Mouse (Mus musculus): ENCODE data around the gene Nmrk2. TPM values are rescaled to one million over a fixed set of nuclear protein-coding genes. Genes with fewer than 3 reads are reported as not detected.
"Not testable (repeated sequence)": the region's sequence is repeated elsewhere in the genome, so short reads cannot be mapped to it uniquely, and the experiment has no call there.

Nmrk2 gene
- polyA plus RNA-seq, 1 experiment from 2014 or later, result 0.22 TPM

DNA sequence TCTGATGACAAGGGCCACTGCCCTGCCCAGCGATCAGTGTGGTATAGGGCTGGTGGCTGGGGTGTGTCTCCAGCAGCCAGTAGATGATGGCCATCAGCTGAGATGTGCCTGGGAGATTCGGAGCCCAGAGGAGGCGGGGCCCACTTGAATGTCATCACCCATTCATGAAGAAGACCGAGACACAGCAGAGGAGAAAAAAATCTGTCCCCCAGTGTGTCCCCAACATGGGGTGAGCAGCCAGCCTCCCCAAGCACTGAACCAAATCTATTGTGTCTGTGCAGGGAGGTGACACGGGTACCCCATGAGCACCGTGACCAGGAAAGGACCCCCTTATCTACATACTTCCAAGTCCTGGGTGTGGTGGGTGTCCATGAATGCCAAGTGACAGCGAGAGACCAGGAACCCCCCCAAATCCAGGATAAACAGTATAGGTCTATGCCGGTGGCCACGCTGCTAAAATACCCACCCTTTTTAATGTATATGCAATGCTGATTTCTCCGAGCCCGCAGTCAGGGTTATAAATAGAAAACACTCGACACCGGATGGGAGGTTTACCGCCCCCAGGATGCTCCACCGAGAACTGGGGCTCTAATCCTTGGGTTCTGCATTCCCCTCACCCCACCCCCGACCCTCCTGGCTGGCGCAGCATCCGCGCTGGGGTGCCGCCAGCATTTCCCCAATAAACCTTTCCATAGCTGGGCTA lies 28.0 kb upstream of the Nmrk2 start:
- H3K9me3 ChIP-seq (ENCODE audit: control insufficient read depth, low read length), result no peaks in the 10 kb centered on the region
- H3K4me2 ChIP-seq (ENCODE audit: low read length), result 0 out of 2 replicates have a peak overlapping the region, but pooled peaks have one; percentile 26
- H3K27me3 ChIP-seq (replicated peaks; ENCODE audit: control insufficient read depth, insufficient read depth, low read length), result peaks cover 32% of the 10 kb centered on the region
- DNase-seq (ENCODE audit: low spot score) (no peak), ATAC-seq (replicated peaks; ENCODE audit: low FRiP score, low TSS enrichment, low read depth) (no peak)
- H3K4me1 ChIP-seq (replicated peaks; ENCODE audit: control insufficient read depth, insufficient read depth, low read length), result peaks cover 11% of the 10 kb centered on the region
- H3K27ac ChIP-seq (ENCODE audit: low read depth), result no peak overlapping the region
- 14% methylated on average over 20 of the region's 20 CpGs for WGBS
- no peaks in the 10 kb centered on the region for H3K36me3 ChIP-seq (ENCODE audit: control insufficient read depth, insufficient read depth, low read length)
- H3K9ac ChIP-seq (ENCODE audit: low read length), result no peak overlapping the region
- H3K4me3 ChIP-seq (ENCODE audit: low read depth, low read length), result peak overlapping the region; percentile 13

DNA sequence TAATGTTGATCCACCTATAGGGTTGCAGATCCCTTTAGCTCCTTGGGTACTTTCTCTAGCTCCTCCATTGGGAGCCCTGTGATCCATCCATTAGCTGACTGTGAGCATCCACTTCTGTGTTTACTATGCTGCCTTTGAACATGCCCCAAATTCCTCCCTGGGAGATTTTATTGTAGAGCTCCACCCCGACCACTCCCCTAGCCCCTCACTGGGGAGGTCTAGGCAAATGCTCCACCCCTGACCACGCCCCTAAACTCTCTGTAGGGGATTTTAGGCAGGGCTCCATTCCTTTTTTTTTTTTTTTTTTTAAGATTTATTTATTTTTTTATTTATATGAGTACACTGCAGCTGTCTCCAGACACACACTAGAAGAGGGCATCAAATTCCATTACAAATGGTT lies 21.9 kb upstream of the Nmrk2 start:
- DNase-seq (ENCODE audit: low spot score); H3K27ac ChIP-seq (ENCODE audit: low read depth); H3K4me3 ChIP-seq (ENCODE audit: low read depth, low read length); H3K9ac ChIP-seq (ENCODE audit: low read length); H3K36me3 ChIP-seq (ENCODE audit: control insufficient read depth, insufficient read depth, low read length); H3K9me3 ChIP-seq (ENCODE audit: control insufficient read depth, low read length); H3K4me2 ChIP-seq (ENCODE audit: low read length); ATAC-seq (replicated peaks; ENCODE audit: low FRiP score, low TSS enrichment, low read depth); H3K27me3 ChIP-seq (replicated peaks; ENCODE audit: control insufficient read depth, insufficient read depth, low read length); H3K4me1 ChIP-seq (replicated peaks; ENCODE audit: control insufficient read depth, insufficient read depth, low read length): not testable (repeated sequence)
- WGBS, result 42% methylated on average over 2 of the region's 2 CpGs

DNA sequence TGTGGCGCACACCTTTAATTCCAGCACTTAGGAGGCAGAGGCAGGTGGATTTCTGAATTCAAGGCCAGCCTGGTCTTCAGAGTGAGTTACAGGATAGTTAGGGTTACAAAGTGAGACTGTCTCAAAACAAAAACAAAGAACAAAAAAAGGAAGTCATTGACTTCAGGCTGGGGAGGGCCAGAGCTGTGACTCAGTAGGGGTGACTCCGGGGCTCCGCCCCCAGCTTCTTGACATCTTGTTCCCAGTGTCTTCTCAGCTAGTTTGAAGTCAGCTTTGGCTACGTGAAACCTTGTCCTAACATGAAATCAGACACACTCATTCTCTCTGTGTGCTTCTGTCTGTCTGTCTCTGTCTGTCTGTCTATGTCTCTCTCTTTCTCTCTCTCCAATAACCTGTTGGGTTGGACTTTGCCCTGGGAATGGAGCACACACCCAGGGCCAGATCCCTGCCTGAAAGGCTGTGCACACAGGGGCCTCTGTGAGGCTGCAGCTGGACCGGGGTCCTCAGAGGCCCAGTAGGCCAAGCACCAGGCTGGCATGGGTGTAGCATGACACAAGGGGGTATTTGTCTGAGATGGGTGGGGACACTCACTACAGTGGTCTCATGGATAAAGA lies 19.7 kb upstream of the Nmrk2 start:
- WGBS, result 80% methylated on average over 5 of the region's 5 CpGs
- H3K27ac ChIP-seq (ENCODE audit: low read depth), result no peak overlapping the region
- no peak overlapping the region for H3K4me3 ChIP-seq (ENCODE audit: low read depth, low read length)
- no peaks in the 10 kb centered on the region for H3K4me1 ChIP-seq (replicated peaks; ENCODE audit: control insufficient read depth, insufficient read depth, low read length)
- H3K9me3 ChIP-seq (ENCODE audit: control insufficient read depth, low read length), result no peaks in the 10 kb centered on the region
- H3K27me3 ChIP-seq (replicated peaks; ENCODE audit: control insufficient read depth, insufficient read depth, low read length), result no peaks in the 10 kb centered on the region
- no peak overlapping the region for H3K9ac ChIP-seq (ENCODE audit: low read length)
- no peak for DNase-seq (ENCODE audit: low spot score)
- peak; percentile 76 for ATAC-seq (replicated peaks; ENCODE audit: low FRiP score, low TSS enrichment, low read depth)
- H3K36me3 ChIP-seq (ENCODE audit: control insufficient read depth, insufficient read depth, low read length), result no peaks in the 10 kb centered on the region
- H3K4me2 ChIP-seq (ENCODE audit: low read length), result no peak overlapping the region

DNA sequence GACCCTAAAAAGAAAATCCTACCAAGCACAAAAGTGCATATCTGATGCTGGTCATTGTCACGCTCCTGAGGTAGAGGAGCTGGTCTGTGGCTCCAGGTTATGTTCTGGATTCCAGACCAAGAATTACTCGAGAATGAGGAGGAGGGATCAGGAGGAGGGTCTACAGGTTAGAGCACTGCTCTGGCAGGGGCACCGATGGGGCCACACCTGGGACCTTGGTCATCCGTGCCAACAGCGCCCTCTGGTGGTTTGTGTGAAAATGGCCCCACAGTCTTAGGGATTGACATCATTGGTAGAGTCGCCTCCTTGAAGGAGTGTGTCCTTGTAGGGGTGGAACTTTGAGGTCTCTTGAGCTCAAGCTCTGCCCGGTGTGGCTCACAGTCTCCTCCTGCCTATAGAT lies 16.1 kb upstream of the Nmrk2 start:
- no peak overlapping the region for H3K4me3 ChIP-seq (ENCODE audit: low read depth, low read length)
- H3K9me3 ChIP-seq (ENCODE audit: control insufficient read depth, low read length), result no peaks in the 10 kb centered on the region
- no peak overlapping the region for H3K9ac ChIP-seq (ENCODE audit: low read length)
- WGBS, result 35% methylated on average over 7 of the region's 7 CpGs
- ATAC-seq (replicated peaks; ENCODE audit: low FRiP score, low TSS enrichment, low read depth), result peak; percentile 47; the same call in 1 of the 2 replicates
- peak; percentile 84 for DNase-seq (ENCODE audit: low spot score)
- H3K36me3 ChIP-seq (ENCODE audit: control insufficient read depth, insufficient read depth, low read length), result no peaks in the 10 kb centered on the region
- no peak overlapping the region for H3K4me2 ChIP-seq (ENCODE audit: low read length)
- H3K4me1 ChIP-seq (replicated peaks; ENCODE audit: control insufficient read depth, insufficient read depth, low read length), result no peaks in the 10 kb centered on the region
- H3K27ac ChIP-seq (ENCODE audit: low read depth), result no peak overlapping the region
- H3K27me3 ChIP-seq (replicated peaks; ENCODE audit: control insufficient read depth, insufficient read depth, low read length), result no peaks in the 10 kb centered on the region

DNA sequence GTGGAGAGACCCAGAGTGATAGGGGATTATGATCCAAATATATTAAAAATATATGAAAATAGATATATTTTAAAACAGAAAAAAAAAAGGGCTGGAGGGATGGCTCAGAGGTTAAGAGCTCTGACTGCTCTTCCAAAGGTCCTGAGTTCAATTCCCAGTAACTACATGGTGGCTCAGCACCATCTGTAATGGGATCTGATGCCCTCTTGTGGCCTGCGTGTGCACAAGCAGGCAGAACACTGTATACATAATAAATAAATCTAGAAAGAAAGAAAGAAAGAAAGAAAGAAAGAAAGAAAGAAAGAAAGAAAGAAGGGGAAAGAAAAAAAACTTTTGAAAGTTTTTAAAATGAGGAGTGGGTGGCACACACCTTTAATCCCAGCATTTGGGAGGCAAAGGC lies 15.4 kb upstream of the Nmrk2 start:
- H3K27me3 ChIP-seq (replicated peaks; ENCODE audit: control insufficient read depth, insufficient read depth, low read length); H3K36me3 ChIP-seq (ENCODE audit: control insufficient read depth, insufficient read depth, low read length); ATAC-seq (replicated peaks; ENCODE audit: low FRiP score, low TSS enrichment, low read depth); H3K9ac ChIP-seq (ENCODE audit: low read length); H3K4me1 ChIP-seq (replicated peaks; ENCODE audit: control insufficient read depth, insufficient read depth, low read length); H3K27ac ChIP-seq (ENCODE audit: low read depth); H3K4me3 ChIP-seq (ENCODE audit: low read depth, low read length); H3K4me2 ChIP-seq (ENCODE audit: low read length); DNase-seq (ENCODE audit: low spot score); H3K9me3 ChIP-seq (ENCODE audit: control insufficient read depth, low read length): not testable (repeated sequence)
- WGBS, result 11% methylated on average over 1 of the region's 1 CpGs

DNA sequence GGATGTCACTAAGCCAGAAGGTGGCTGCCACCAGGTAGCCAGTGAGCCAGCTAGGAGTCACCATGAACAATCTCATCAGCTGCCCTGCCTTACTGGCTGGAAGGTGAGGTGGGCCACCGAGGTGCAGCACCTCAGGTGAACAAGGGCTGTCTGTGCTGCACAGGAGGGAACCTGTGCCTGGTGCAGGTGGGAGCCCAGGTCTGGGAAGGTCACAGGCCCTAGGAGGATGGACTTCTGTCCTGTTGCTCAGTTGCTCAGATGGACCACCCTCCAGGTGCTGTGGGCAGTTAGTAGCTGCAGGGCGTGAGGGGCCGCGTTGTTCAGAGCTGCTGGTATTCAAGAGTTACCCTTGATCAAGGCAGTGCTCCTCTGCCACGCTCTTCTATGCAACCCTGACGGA lies 15.0 kb upstream of the Nmrk2 start:
- H3K4me1 ChIP-seq (replicated peaks; ENCODE audit: control insufficient read depth, insufficient read depth, low read length), result no peaks in the 10 kb centered on the region
- no peak for ATAC-seq (replicated peaks; ENCODE audit: low FRiP score, low TSS enrichment, low read depth)
- no peak overlapping the region for H3K4me3 ChIP-seq (ENCODE audit: low read depth, low read length)
- no peak overlapping the region for H3K27ac ChIP-seq (ENCODE audit: low read depth)
- H3K9me3 ChIP-seq (ENCODE audit: control insufficient read depth, low read length), result no peaks in the 10 kb centered on the region
- H3K27me3 ChIP-seq (replicated peaks; ENCODE audit: control insufficient read depth, insufficient read depth, low read length), result no peaks in the 10 kb centered on the region
- WGBS, result 87% methylated on average over 6 of the region's 6 CpGs
- no peak overlapping the region for H3K9ac ChIP-seq (ENCODE audit: low read length)
- no peak for DNase-seq (ENCODE audit: low spot score)
- no peak overlapping the region for H3K4me2 ChIP-seq (ENCODE audit: low read length)
- no peaks in the 10 kb centered on the region for H3K36me3 ChIP-seq (ENCODE audit: control insufficient read depth, insufficient read depth, low read length)

DNA sequence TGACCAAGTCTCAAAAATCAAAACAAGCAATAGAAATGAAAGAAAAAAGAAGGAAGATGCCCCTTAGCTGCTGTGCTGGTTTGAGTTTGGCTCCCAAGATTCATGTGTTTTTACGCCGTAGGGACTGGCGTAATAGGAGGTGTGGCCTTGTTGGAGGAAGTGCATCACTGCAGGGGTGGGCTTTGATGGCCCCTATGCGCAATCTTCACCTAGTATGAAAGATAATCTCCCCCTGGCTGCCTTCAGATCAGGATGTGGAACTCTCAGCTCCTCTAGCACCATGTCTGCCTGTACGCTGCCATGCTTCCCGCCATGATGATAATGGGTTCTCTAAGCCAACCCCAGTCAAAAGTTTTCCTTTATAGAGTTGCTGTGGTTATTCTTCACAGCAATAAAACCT lies 14.4 kb upstream of the Nmrk2 start:
- H3K4me3 ChIP-seq (ENCODE audit: low read depth, low read length), result no peak overlapping the region

DNA sequence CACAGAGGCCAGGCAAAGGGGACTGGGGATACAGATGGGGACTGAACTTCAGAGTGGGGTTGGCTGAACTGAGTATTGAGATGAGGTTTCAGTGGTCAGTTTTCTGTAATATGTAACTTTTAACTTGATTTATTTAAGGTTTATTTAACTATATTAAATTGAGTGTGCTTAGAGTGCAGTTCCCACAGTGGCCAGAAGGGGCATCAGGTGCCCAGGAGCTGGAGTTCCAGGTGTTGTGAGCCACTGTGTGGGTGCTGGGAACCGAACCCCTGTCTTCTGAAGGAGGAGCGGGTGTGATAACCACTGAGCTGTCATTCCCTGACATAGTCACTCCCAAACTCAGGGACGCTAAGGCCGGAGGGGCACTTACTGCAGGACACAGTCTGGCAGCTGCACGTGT lies 8.3 kb upstream of the Nmrk2 start:
- no peaks in the 10 kb centered on the region for H3K4me1 ChIP-seq (replicated peaks; ENCODE audit: control insufficient read depth, insufficient read depth, low read length)

More for the DNA sequence above, 14.4 kb upstream of the Nmrk2 start:
- Histone ChIP-seq H3K4me2 (ENCODE audit: low read length) (no peak overlapping the region), H3K27ac (ENCODE audit: low read depth) (no peak overlapping the region), H3K4me1 (replicated peaks; ENCODE audit: control insufficient read depth, insufficient read depth, low read length) (no peaks in the 10 kb centered on the region), H3K9me3 (ENCODE audit: control insufficient read depth, low read length) (no peaks in the 10 kb centered on the region), H3K36me3 (ENCODE audit: control insufficient read depth, insufficient read depth, low read length) (no peaks in the 10 kb centered on the region), H3K9ac (ENCODE audit: low read length) (no peak overlapping the region), H3K27me3 (replicated peaks; ENCODE audit: control insufficient read depth, insufficient read depth, low read length) (no peaks in the 10 kb centered on the region)
- no peak for DNase-seq (ENCODE audit: low spot score)
- no peak for ATAC-seq (replicated peaks; ENCODE audit: low FRiP score, low TSS enrichment, low read depth)
- 84% methylated on average over 6 of the region's 6 CpGs for WGBS

DNA sequence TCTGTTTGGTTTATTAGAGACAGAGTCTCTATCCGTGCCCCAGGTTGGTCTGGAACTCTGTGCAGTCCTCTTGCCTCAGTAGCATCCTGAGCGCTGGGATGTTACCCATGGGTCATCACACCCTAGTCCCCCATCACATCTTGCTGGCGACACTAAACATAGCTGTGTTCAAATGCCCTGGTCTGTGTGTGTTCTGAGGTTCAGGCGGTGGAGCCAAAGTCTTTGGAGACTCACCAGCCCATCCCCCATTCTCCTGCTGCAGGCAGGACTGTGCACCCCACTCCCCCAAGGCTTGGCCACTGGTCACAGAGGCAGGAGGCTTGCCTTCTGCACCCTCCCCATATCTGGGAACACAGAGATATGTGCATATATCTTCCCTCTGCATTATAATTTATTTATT lies 2.3 kb upstream of the Nmrk2 start:
- ATAC-seq (replicated peaks; ENCODE audit: low FRiP score, low TSS enrichment, low read depth) (no peak), DNase-seq (ENCODE audit: low spot score) (no peak)
- Histone ChIP-seq H3K4me1 (replicated peaks; ENCODE audit: control insufficient read depth, insufficient read depth, low read length) (no peaks in the 10 kb centered on the region), H3K36me3 (ENCODE audit: control insufficient read depth, insufficient read depth, low read length) (no peaks in the 10 kb centered on the region), H3K9ac (ENCODE audit: low read length) (no peak overlapping the region), H3K27ac (ENCODE audit: low read depth) (no peak overlapping the region), H3K27me3 (replicated peaks; ENCODE audit: control insufficient read depth, insufficient read depth, low read length) (no peaks in the 10 kb centered on the region), H3K4me2 (ENCODE audit: low read length) (no peak overlapping the region), H3K9me3 (ENCODE audit: control insufficient read depth, low read length) (no peaks in the 10 kb centered on the region), H3K4me3 (ENCODE audit: low read depth, low read length) (no peak overlapping the region)
- WGBS, result 66% methylated on average over 4 of the region's 4 CpGs

More for the DNA sequence above, 8.3 kb upstream of the Nmrk2 start:
- Histone ChIP-seq H3K27me3 (replicated peaks; ENCODE audit: control insufficient read depth, insufficient read depth, low read length) (no peaks in the 10 kb centered on the region), H3K4me3 (ENCODE audit: low read depth, low read length) (no peak overlapping the region), H3K36me3 (ENCODE audit: control insufficient read depth, insufficient read depth, low read length) (no peaks in the 10 kb centered on the region), H3K9me3 (ENCODE audit: control insufficient read depth, low read length) (no peaks in the 10 kb centered on the region), H3K4me2 (ENCODE audit: low read length) (no peak overlapping the region), H3K27ac (ENCODE audit: low read depth) (no peak overlapping the region), H3K9ac (ENCODE audit: low read length) (no peak overlapping the region)
- ATAC-seq (replicated peaks; ENCODE audit: low FRiP score, low TSS enrichment, low read depth), result no peak
- no peak for DNase-seq (ENCODE audit: low spot score)
- WGBS, result 93% methylated on average over 5 of the region's 5 CpGs

Measured in intestine, embryonic 14.5 days (tissue).